Mouse (Mus musculus) CH12.LX (cell line): ENCODE data around the gene Diaph2. TPM values are rescaled to one million over a fixed set of nuclear protein-coding genes. Genes with fewer than 3 reads are reported as not detected.

Experiments used
- DNase-seq: peaks from one replicate; pipeline ENCODE4 v3.0.0-alpha.2; 2013; ENCODE audit errors: extremely low read depth
- H3K27ac ChIP-seq: 2 replicates; pipeline ENCODE4 v1.5.1; 2012; ENCODE audit warnings: low read depth, mild to moderate bottlenecking, control low read depth, moderate library complexity; ENCODE audit not compliant: insufficient read depth
- H3K27me3 ChIP-seq: replicated peaks from 2 replicates; pipeline ENCODE3; 2012; ENCODE audit warnings: inconsistent platforms
- H3K36me3 ChIP-seq, 2 experiments: replicated peaks in 1 of 2; 2 replicates each; pipeline versions ENCODE3 to v1.6.1; 2012; ENCODE audit warnings: inconsistent platforms in 1 of 2, low read length in 1 of 2, mild to moderate bottlenecking in 1 of 2, mixed read lengths in 1 of 2, moderate library complexity in 1 of 2; ENCODE audit not compliant: control insufficient read depth in 1 of 2, insufficient read depth in 1 of 2
- H3K4me1 ChIP-seq, 2 experiments: 2 replicates each; pipeline ENCODE4 v1.6.1; 2012; ENCODE audit warnings: inconsistent platforms in 1 of 2, moderate library complexity in 1 of 2; ENCODE audit not compliant: insufficient read depth in 2 of 2, control insufficient read depth in 1 of 2
- H3K4me2 ChIP-seq: 2 replicates; pipeline ENCODE4 v1.6.1; 2012; ENCODE audit warnings: low read depth, mild to moderate bottlenecking, control low read depth; ENCODE audit not compliant: poor library complexity, insufficient read depth, severe bottlenecking
- H3K4me3 ChIP-seq, 3 experiments: fragments of 150-350 bp in 1 of 3; sonication (generic) in 1 of 3; replicated peaks in 1 of 3; 2 replicates each; pipeline versions ENCODE3 to v1.5.1; 2011 to 2012; ENCODE audit warnings: low read depth in 2 of 3, low read length in 2 of 3, mild to moderate bottlenecking in 2 of 3, moderate library complexity in 2 of 3, control low read depth in 1 of 3, improper control_type of control experiment in 1 of 3, inconsistent platforms in 1 of 3, mixed read lengths in 1 of 3; ENCODE audit not compliant: poor library complexity in 1 of 3
- H3K79me2 ChIP-seq: replicated peaks from 2 replicates; pipeline ENCODE4 v1.6.1; 2012; ENCODE audit warnings: mild to moderate bottlenecking, moderate library complexity; ENCODE audit not compliant: control insufficient read depth, poor library complexity, insufficient read depth, severe bottlenecking; ENCODE audit errors: extremely low read depth
- H3K9ac ChIP-seq: 2 replicates; pipeline ENCODE4 v1.6.1; 2012; ENCODE audit warnings: low read depth, mild to moderate bottlenecking, control low read depth, moderate library complexity; ENCODE audit not compliant: insufficient read depth
- H3K9me3 ChIP-seq: replicated peaks from 2 replicates; pipeline ENCODE3; 2012; ENCODE audit warnings: low read length, inconsistent platforms, mixed read lengths
- CHD1 ChIP-seq: IDR thresholded peaks from 2 replicates; pipeline ENCODE4 v1.6.1; 2012; ENCODE audit warnings: low read depth, low read length, improper control_type of control experiment, inconsistent platforms
- ELF1 ChIP-seq: IDR thresholded peaks from 2 replicates; pipeline ENCODE4 v1.6.1; 2014; ENCODE audit warnings: low read depth, mild to moderate bottlenecking, inconsistent platforms, low read length, improper control_type of control experiment
- EP300 ChIP-seq: IDR thresholded peaks from 2 replicates; pipeline ENCODE4 v1.6.1; 2011; ENCODE audit warnings: low read length, improper control_type of control experiment
- GABPA ChIP-seq: IDR thresholded peaks from 2 replicates; pipeline ENCODE4 v1.6.1; 2012; ENCODE audit warnings: low read depth, low read length, improper control_type of control experiment, inconsistent platforms; ENCODE audit not compliant: insufficient replicate concordance
- HCFC1 ChIP-seq: IDR thresholded peaks from 2 replicates; pipeline ENCODE4 v1.6.1; 2012; ENCODE audit warnings: low read depth, mild to moderate bottlenecking, inconsistent platforms, low read length, improper control_type of control experiment
- IRF4 ChIP-seq: IDR thresholded peaks from 2 replicates; pipeline ENCODE4 v1.6.1; 2014; ENCODE audit warnings: low read depth, mild to moderate bottlenecking, inconsistent platforms, low read length, improper control_type of control experiment
- JUN ChIP-seq: IDR thresholded peaks from 2 replicates; pipeline ENCODE4 v1.6.1; 2011; ENCODE audit warnings: low read depth, mild to moderate bottlenecking, low read length, improper control_type of control experiment, moderate library complexity; ENCODE audit not compliant: insufficient read depth
- MAX ChIP-seq: IDR thresholded peaks from 2 replicates; pipeline ENCODE4 v1.6.1; 2011; ENCODE audit warnings: low read length, improper control_type of control experiment
- MAZ ChIP-seq: IDR thresholded peaks from 2 replicates; pipeline ENCODE4 v1.6.1; 2012; ENCODE audit warnings: low read depth, mild to moderate bottlenecking, inconsistent platforms, low read length, improper control_type of control experiment, moderate library complexity
- MXI1 ChIP-seq: IDR thresholded peaks from 2 replicates; pipeline ENCODE4 v1.6.1; 2011; ENCODE audit warnings: mild to moderate bottlenecking, low read depth, low read length, improper control_type of control experiment
- NELFE ChIP-seq: IDR thresholded peaks from 2 replicates; pipeline ENCODE4 v1.6.1; 2011; ENCODE audit warnings: low read depth, low read length, improper control_type of control experiment
- NRF1 ChIP-seq: IDR thresholded peaks from 2 replicates; pipeline ENCODE4 v1.6.1; 2014; ENCODE audit warnings: low read depth, mild to moderate bottlenecking, inconsistent platforms, low read length, improper control_type of control experiment, moderate library complexity
- POLR2A ChIP-seq: IDR thresholded peaks from 2 replicates; pipeline ENCODE4 v1.6.1; 2011; ENCODE audit warnings: low read depth, mild to moderate bottlenecking, improper control_type of control experiment, low read length
- POLR2AphosphoS2 ChIP-seq: IDR thresholded peaks from 2 replicates; pipeline ENCODE4 v1.6.1; 2011; ENCODE audit warnings: low read depth, low read length, improper control_type of control experiment
- RCOR1 ChIP-seq: conservative IDR thresholded peaks from 2 replicates; pipeline ENCODE4 v1.6.1; 2012; ENCODE audit warnings: low read depth, mild to moderate bottlenecking, inconsistent platforms, low read length, improper control_type of control experiment
- SIN3A ChIP-seq: IDR thresholded peaks from 2 replicates; pipeline ENCODE4 v1.6.1; 2012; ENCODE audit warnings: low read length, improper control_type of control experiment, inconsistent platforms
- SMC3 ChIP-seq: IDR thresholded peaks from 2 replicates; pipeline ENCODE4 v1.6.1; 2011; ENCODE audit warnings: low read depth, low read length, improper control_type of control experiment
- TBP ChIP-seq: conservative IDR thresholded peaks from 2 replicates; pipeline ENCODE4 v1.6.1; 2011; ENCODE audit warnings: low read depth, low read length, improper control_type of control experiment
- TCF12 ChIP-seq: IDR thresholded peaks from 2 replicates; pipeline ENCODE4 v1.6.1; 2014; ENCODE audit warnings: low read depth, mild to moderate bottlenecking, inconsistent platforms, low read length, improper control_type of control experiment
- USF1 ChIP-seq: IDR thresholded peaks from 2 replicates; pipeline ENCODE4 v1.6.1; 2014; ENCODE audit warnings: low read depth, mild to moderate bottlenecking, inconsistent platforms, low read length, improper control_type of control experiment
- ZMIZ1 ChIP-seq: IDR thresholded peaks from 2 replicates; pipeline ENCODE4 v1.6.1; 2012; ENCODE audit warnings: low read depth, mild to moderate bottlenecking, inconsistent platforms, low read length, improper control_type of control experiment
- ZNF384 ChIP-seq: IDR thresholded peaks from 2 replicates; pipeline ENCODE4 v1.6.1; 2012; ENCODE audit warnings: low read depth, low read length, improper control_type of control experiment, inconsistent platforms
- dilution Hi-C: fragments of 300-500 bp; cut with MboI; formaldehyde crosslinking; loops from 2 replicates; pipeline ENCODE4 v1.14.3; 2020; ENCODE audit warnings: low sequenced_read_pairs; ENCODE audit not compliant: extremely low pct_unique_long_range_greater_than_20kb, extremely low pct_ligation_motif_present
- in situ Hi-C: fragments of 300-500 bp; cut with MboI; formaldehyde crosslinking; loops from 3 replicates; pipeline ENCODE4 v1.14.3; 2019; ENCODE audit warnings: low sequenced_read_pairs, low pct_ligation_motif_present, low pct_unique_long_range_greater_than_20kb, mixed read lengths
- polyA plus RNA-seq: library from polyadenylated mRNA; unstranded; fragments of >175 nt; gene quantifications from 2 replicates; pipeline ENCODE4 v1.2.1, GENCODE M21; 2012; ENCODE audit warnings: low read depth; ENCODE audit not compliant: insufficient read length
- total RNA-seq, 2 experiments: library from RNA; depleted of rRNA; stranded (reverse); fragments of 300-350 nt in 1 of 2; fragments of >200 nt in 1 of 2; gene quantifications; 2 replicates each; pipeline ENCODE4 v1.2.3; 2012 to 2014

The Diaph2 gene
- total and polyA plus RNA-seq, 3 experiments: not detected

GRCm38 (mm10) chrX:129742981-129743380, 6.6 kb upstream of the Diaph2 start:
- Histone ChIP-seq H3K4me1 (no peaks in the 10 kb centered on the region), H3K9ac (no peak overlapping the region), H3K4me2 (no peak overlapping the region), H3K79me2 (no peaks in the 10 kb centered on the region), H3K9me3 (no peaks in the 10 kb centered on the region), H3K36me3 (no peaks in the 10 kb centered on the region)
- in situ Hi-C loops: no loop called here
- TF ChIP-seq NELFE: no peak
- no peak for TF ChIP-seq NRF1
- TF ChIP-seq POLR2A: no peak
- no peak for TF ChIP-seq MXI1
- no peak for TF ChIP-seq JUN
- no peak for TF ChIP-seq ELF1
- no peak for TF ChIP-seq ZNF384
- no peak for TF ChIP-seq SIN3A
- TF ChIP-seq TCF12: no peak
- no peak for TF ChIP-seq MAX
- TF ChIP-seq RCOR1: no peak
- no peak for TF ChIP-seq POLR2AphosphoS2
- no peak for TF ChIP-seq GABPA
- TF ChIP-seq ZMIZ1: no peak
- no peak for TF ChIP-seq TBP
- TF ChIP-seq SMC3: no peak
- TF ChIP-seq, all 38 proteins: peak for 0
- Histone ChIP-seq H3K27ac (no peak overlapping the region), H3K27me3 (no peaks in the 10 kb centered on the region), H3K4me3 (no peak overlapping the region)
- DNase-seq: no peak
- dilution Hi-C loops: no loop called here

- Histone ChIP-seq H3K27ac (no peak overlapping the region), H3K36me3 (no peaks in the 10 kb centered on the region), H3K9me3 (peaks cover 9% of the 10 kb centered on the region), H3K9ac (no peak overlapping the region), H3K27me3 (no peaks in the 10 kb centered on the region), H3K4me2 (no peak overlapping the region), H3K79me2 (no peaks in the 10 kb centered on the region), H3K4me3 (no peak overlapping the region), H3K4me1 (no peaks in the 10 kb centered on the region)
- no peak for DNase-seq
- no peak for TF ChIP-seq USF1
- no peak for TF ChIP-seq ZNF384
- no peak for TF ChIP-seq MAX
- no peak for TF ChIP-seq ELF1
- no peak for TF ChIP-seq MAZ
- no peak for TF ChIP-seq EP300
- no peak for TF ChIP-seq SMC3
- no peak for TF ChIP-seq POLR2AphosphoS2
- TF ChIP-seq IRF4: no peak
- TF ChIP-seq CHD1: no peak
- no peak for TF ChIP-seq HCFC1
- TF ChIP-seq MXI1: no peak
- dilution Hi-C loops (no loop called here), in situ Hi-C loops (no loop called here)
Observed at GRCm38 (mm10) chrX:129745976-129746375, 3.6 kb upstream of the Diaph2 start.
